Comparison of ENCODE assay signal across 12 mouse cellular contexts in genomic region chr3:100686756-100687155, GRCm38 (mm10). TPM values are rescaled to one million over a fixed set of nuclear protein-coding genes. Genes with fewer than 3 reads are reported as not detected.
A peak's percentile ranks its signal among the peaks of the same experiment; 100 is the strongest.
DNase-seq lines count a peak whose midpoint lies in the region; ATAC-seq and TF ChIP-seq lines count a peak whose summit lies in the region.
"Had no signal": no experiment of that assay in that cellular context is flagged by ENCODE, and none has a peak within 500 bp of the region (broad histone marks: within the 10 kb centered on the region; RNA-seq: fewer than 3 reads in every experiment).

No protein-coding gene starts in this region.

- no peak for DNase-seq in forebrain, embryonic 10.5 days (ENCODE audit: extremely low spot score, low spot score)
- DNase-seq in forebrain, embryonic 11.5 days (ENCODE audit: low spot score), result no peak
- DNase-seq in kidney, adult 18-20 months, result no peak
- no peak for DNase-seq in hindbrain, embryonic 14.5 days (ENCODE audit: low spot score)
- DNase-seq in liver, postnatal 0 days, result no peak
- no peak for DNase-seq in urinary bladder, postnatal 4 days (ENCODE audit: low spot score in 2 of 2)
- no peak for DNase-seq in urinary bladder, postnatal 25 days (ENCODE audit: low spot score)
- DNase-seq: adrenal gland, postnatal 14 days; cerebellum, adult 2 months; heart, adult 2 months had no signal

- H3K4me2 ChIP-seq in forebrain, embryonic 11.5 days (ENCODE audit: low read depth, low read length, severe bottlenecking), result no peak overlapping the region
- peak overlapping the region; percentile 87; the same call in 1 of the 2 replicates for H3K4me2 ChIP-seq in kidney, embryonic 16.5 days (replicated peaks; ENCODE audit: low read depth, low read length)
- H3K4me2 ChIP-seq in hindbrain, embryonic 14.5 days (replicated peaks), result peak overlapping the region; percentile 90; the same call in 1 of the 2 replicates
- peak overlapping the region; percentile 83; the same call in 1 of the 2 replicates for H3K4me2 ChIP-seq in liver, postnatal 0 days (ENCODE audit: low read depth, low read length)

- no peaks in the 10 kb centered on the region for H3K36me3 ChIP-seq in forebrain, embryonic 10.5 days (replicated peaks)
- H3K36me3 ChIP-seq in forebrain, embryonic 11.5 days (ENCODE audit: control insufficient read depth, insufficient read depth, low read length), result no peaks in the 10 kb centered on the region
- no peaks in the 10 kb centered on the region for H3K36me3 ChIP-seq in kidney, embryonic 16.5 days (ENCODE audit: insufficient read depth, low read length)
- no peaks in the 10 kb centered on the region for H3K36me3 ChIP-seq in hindbrain, embryonic 14.5 days (replicated peaks; ENCODE audit: control insufficient read depth, insufficient read depth)
- no peaks in the 10 kb centered on the region for H3K36me3 ChIP-seq in liver, postnatal 0 days (replicated peaks; ENCODE audit: insufficient read depth, low read length)
- H3K36me3 ChIP-seq: limb, embryonic 15.5 days had no signal

- no peak for ATAC-seq in forebrain, embryonic 11.5 days (replicated peaks; ENCODE audit: low FRiP score)
- ATAC-seq in kidney, embryonic 16.5 days (ENCODE audit: low FRiP score, low TSS enrichment), result no peak
- ATAC-seq in hindbrain, embryonic 14.5 days (ENCODE audit: low FRiP score), result no peak
- no peak for ATAC-seq in liver, postnatal 0 days

- H3K27me3 ChIP-seq in forebrain, embryonic 10.5 days (ENCODE audit: poor library complexity, severe bottlenecking), result no peaks in the 10 kb centered on the region
- H3K27me3 ChIP-seq in forebrain, embryonic 11.5 days (ENCODE audit: control insufficient read depth, insufficient read depth, low read length), result no peaks in the 10 kb centered on the region
- no peaks in the 10 kb centered on the region for H3K27me3 ChIP-seq in kidney, embryonic 16.5 days (ENCODE audit: insufficient read depth, low read length)
- no peaks in the 10 kb centered on the region for H3K27me3 ChIP-seq in hindbrain, embryonic 14.5 days (ENCODE audit: control insufficient read depth, insufficient read depth, low read length)
- H3K27me3 ChIP-seq in liver, postnatal 0 days (ENCODE audit: insufficient read depth, low read length), result no peaks in the 10 kb centered on the region
- H3K27me3 ChIP-seq: limb, embryonic 15.5 days had no signal

- TF ChIP-seq CTCF in liver, postnatal 0 days (IDR thresholded peaks at IDR 0.05; ENCODE audit: low read depth), result no peak

- no peak overlapping the region for H3K9ac ChIP-seq in forebrain, embryonic 11.5 days (ENCODE audit: low read length)
- no peak overlapping the region for H3K9ac ChIP-seq in kidney, embryonic 16.5 days (replicated peaks; ENCODE audit: low read length)
- H3K9ac ChIP-seq in hindbrain, embryonic 14.5 days, result no peak overlapping the region
- no peak overlapping the region for H3K9ac ChIP-seq in liver, postnatal 0 days (replicated peaks)

- peak overlapping the region; percentile 89; the same call in 1 of the 2 replicates for H3K4me3 ChIP-seq in forebrain, embryonic 10.5 days
- H3K4me3 ChIP-seq in forebrain, embryonic 11.5 days (ENCODE audit: low read depth, low read length), result no peak overlapping the region
- H3K4me3 ChIP-seq in kidney, embryonic 16.5 days (ENCODE audit: low read length), result no peak overlapping the region
- no peak overlapping the region; the same call in 1 of the 2 replicates for H3K4me3 ChIP-seq in hindbrain, embryonic 14.5 days (replicated peaks; ENCODE audit: low read length)
- H3K4me3 ChIP-seq in liver, postnatal 0 days (ENCODE audit: low read depth, low read length), result no peak overlapping the region

- WGBS in forebrain, embryonic 10.5 days, result 91% methylated on average over 8 of the region's 8 CpGs
- WGBS in forebrain, embryonic 11.5 days, result 88% methylated on average over 8 of the region's 8 CpGs
- WGBS in kidney, embryonic 16.5 days, result 86% methylated on average over 8 of the region's 8 CpGs
- 88% methylated on average over 8 of the region's 8 CpGs for WGBS in hindbrain, embryonic 14.5 days
- WGBS in liver, postnatal 0 days (ENCODE audit: insufficient replicate concordance), result 93% methylated on average over 8 of the region's 8 CpGs

- H3K27ac ChIP-seq in forebrain, embryonic 10.5 days, result no peak overlapping the region
- no peak overlapping the region for H3K27ac ChIP-seq in forebrain, embryonic 11.5 days (ENCODE audit: low read depth, low read length)
- H3K27ac ChIP-seq in kidney, embryonic 16.5 days (ENCODE audit: low read length), result no peak overlapping the region
- H3K27ac ChIP-seq in hindbrain, embryonic 14.5 days, result no peak overlapping the region
- no peak overlapping the region for H3K27ac ChIP-seq in liver, postnatal 0 days (ENCODE audit: low read depth)

- H3K9me3 ChIP-seq in forebrain, embryonic 10.5 days, result no peaks in the 10 kb centered on the region
- no peaks in the 10 kb centered on the region for H3K9me3 ChIP-seq in forebrain, embryonic 11.5 days (ENCODE audit: control insufficient read depth, low read length)
- no peaks in the 10 kb centered on the region for H3K9me3 ChIP-seq in kidney, embryonic 16.5 days (ENCODE audit: low read length)
- H3K9me3 ChIP-seq in hindbrain, embryonic 14.5 days (ENCODE audit: control insufficient read depth, low read length), result no peaks in the 10 kb centered on the region
- no peaks in the 10 kb centered on the region for H3K9me3 ChIP-seq in liver, postnatal 0 days (ENCODE audit: low read length)
- H3K9me3 ChIP-seq: limb, embryonic 15.5 days had no signal

- TF ChIP-seq EP300 in liver, postnatal 0 days (IDR thresholded peaks at IDR 0.05; ENCODE audit: low read depth), result no peak

- peaks cover 36% of the 10 kb centered on the region for H3K4me1 ChIP-seq in forebrain, embryonic 10.5 days
- peaks cover 3% of the 10 kb centered on the region; the same call in 1 of the 2 replicates for H3K4me1 ChIP-seq in forebrain, embryonic 11.5 days (replicated peaks; ENCODE audit: control insufficient read depth, insufficient read depth, low read length)
- peaks cover 19% of the 10 kb centered on the region for H3K4me1 ChIP-seq in kidney, embryonic 16.5 days (ENCODE audit: insufficient read depth, low read length)
- peaks cover 19% of the 10 kb centered on the region for H3K4me1 ChIP-seq in hindbrain, embryonic 14.5 days (replicated peaks; ENCODE audit: control insufficient read depth, insufficient read depth, low read length)
- H3K4me1 ChIP-seq in liver, postnatal 0 days (ENCODE audit: insufficient read depth), result peaks cover 18% of the 10 kb centered on the region

RNA-seq across cellular contexts. Expression of gene Man1a2, which starts 1.5 kb away (rescaled TPM):
- 39.1 and 45.6 TPM in 2 replicates for polyA plus RNA-seq in forebrain, embryonic 10.5 days (2016; fragmentation: Nextera tagmentation; extraction: Ambion mirVana)
- polyA plus RNA-seq in forebrain, embryonic 11.5 days (2014; fragmentation: Nextera tagmentation; extraction: Ambion mirVana), result 61.4 and 65.1 TPM in 2 replicates
- polyA plus RNA-seq in kidney, embryonic 16.5 days (2015; fragmentation: Nextera tagmentation; extraction: Ambion mirVana), result 43.7 and 48.1 TPM in 2 replicates
- 61.2 and 65.3 TPM in 2 replicates for polyA plus RNA-seq in hindbrain, embryonic 14.5 days (2014; fragmentation: Nextera tagmentation; extraction: Ambion mirVana)
- 37.7 and 40.4 TPM in 2 replicates for polyA plus RNA-seq in liver, postnatal 0 days (2015; fragmentation: Nextera tagmentation; extraction: Ambion mirVana)
